Mouse (Mus musculus) erythroblast, embryonic 14.5 days (primary cell): ENCODE results near the gene Adgrf3.

Source experiments
- GATA1 ChIP-seq: IDR thresholded peaks from 2 replicates; pipeline ENCODE4 v1.6.1; 2012; ENCODE audit warnings: low read length, inconsistent platforms, mixed read lengths
- TAL1 ChIP-seq: IDR thresholded peaks from 3 replicates; pipeline ENCODE4 v1.6.1; 2012; ENCODE audit warnings: low read length, inconsistent platforms, mixed read lengths

DNA sequence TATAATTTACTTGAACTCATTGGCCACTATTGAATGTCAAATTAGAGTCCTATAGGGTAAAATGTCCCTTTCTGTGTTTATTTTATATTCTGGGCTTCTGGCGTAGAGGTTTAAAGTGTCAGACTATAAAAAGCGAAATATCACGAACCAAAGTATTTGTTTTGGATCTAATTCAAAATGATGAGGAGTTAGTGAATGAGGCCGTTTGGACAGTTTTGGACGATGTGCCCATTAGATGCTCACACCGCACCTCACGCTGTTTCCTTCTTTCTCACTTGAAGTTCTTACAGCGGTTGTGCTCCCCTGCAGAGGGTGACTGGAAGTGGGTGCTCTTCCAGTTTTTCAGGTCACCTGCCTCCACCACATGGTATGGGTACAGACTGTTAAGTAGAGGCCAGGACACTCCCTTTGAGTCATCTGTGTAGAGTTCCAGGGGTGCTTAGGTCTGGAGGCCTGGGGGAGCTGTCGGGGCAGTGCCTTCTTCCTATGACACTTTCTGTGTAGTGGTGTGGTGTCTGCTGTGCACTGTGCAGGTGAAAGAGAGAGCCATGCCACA is 40.4 kb upstream of the Adgrf3 start:
- TF ChIP-seq TAL1 (no peak), GATA1 (no peak)
